Mouse (Mus musculus): ENCODE results near the gene Aurkaip1. TPM values are rescaled to one million over a fixed set of nuclear protein-coding genes. Genes with fewer than 3 reads are reported as not detected.

Aurkaip1 gene
- polyA plus RNA-seq, 1 experiment, result 358 TPM

- TF ChIP-seq GATA1 (IDR thresholded peaks at IDR 0.05; ENCODE audit: low read length), result no peak
Observed at GRCm38 (mm10) chr4:155811929-155812664, 19.0 kb upstream of the Aurkaip1 start, which contains the start of gene Ccnl2. TSS of gene Ccnl2 (plus strand) at chr4:155812489.

GRCm38 (mm10) chr4:155812665-155813181 is 18.3 kb upstream of the Aurkaip1 start:
- TF ChIP-seq GATA1 (IDR thresholded peaks at IDR 0.05; ENCODE audit: low read length), result no peak

DNA sequence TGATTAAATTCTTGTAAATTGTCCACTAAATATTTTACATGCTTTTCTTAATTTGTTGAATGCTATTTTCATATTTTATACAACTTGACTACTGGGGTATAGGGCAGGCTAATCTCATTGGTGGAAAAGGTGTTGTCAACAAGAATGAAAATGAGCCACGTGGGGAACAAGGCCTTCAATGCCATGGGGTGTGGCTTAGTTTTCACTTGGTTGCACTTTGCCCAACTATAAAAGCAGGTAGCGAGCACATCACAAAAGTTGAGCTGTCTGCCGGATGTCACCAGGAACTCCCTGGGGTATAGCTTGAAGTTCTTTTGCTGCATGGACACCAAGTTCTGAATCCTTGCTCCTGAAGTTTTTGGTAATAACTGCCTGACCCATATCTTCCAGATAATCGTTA is 13.5 kb upstream of the Aurkaip1 start:
- TF ChIP-seq GATA1 (IDR thresholded peaks at IDR 0.05; ENCODE audit: low read length), result no peak

DNA sequence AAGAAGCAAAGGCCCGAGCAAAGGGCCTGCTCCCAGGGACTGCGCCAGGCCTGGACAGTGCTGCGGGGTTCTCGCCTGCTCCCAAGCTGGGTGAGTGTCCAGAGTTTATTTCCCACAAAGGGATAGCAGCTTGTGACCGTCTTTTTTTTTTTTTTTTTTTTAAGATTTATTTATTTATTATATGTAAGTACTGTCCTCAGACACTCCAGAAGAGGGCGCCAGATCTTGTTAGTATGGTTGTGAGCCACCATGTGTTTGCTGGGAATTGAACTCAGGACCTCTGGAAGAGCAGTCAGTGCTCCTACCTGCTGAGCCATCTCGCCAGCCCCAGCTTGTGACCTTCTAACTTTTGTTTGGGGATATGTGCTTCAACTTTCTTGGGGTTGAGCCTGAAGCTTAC is 10.0 kb upstream of the Aurkaip1 start:
- TF ChIP-seq GATA1 (IDR thresholded peaks at IDR 0.05; ENCODE audit: low read length), result no peak

DNA sequence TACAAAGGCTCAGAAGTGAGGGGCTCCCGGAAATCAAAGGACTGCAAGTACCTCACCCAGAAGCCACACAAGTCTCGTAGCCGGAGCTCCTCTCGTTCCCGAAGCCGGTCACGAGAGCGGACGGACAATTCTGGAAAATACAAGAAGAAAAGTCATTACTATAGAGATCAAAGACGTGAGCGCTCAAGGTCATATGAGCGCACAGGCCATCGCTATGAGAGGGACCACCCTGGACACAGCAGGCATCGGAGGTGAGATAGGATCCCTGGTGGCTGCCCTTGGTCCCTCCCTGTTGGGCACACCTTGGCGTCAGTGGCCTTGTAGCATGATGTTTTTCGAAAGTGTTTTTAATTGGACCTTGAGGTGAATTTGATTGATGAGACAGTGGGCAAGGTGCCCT is 7.6 kb upstream of the Aurkaip1 start:
- TF ChIP-seq GATA1 (IDR thresholded peaks at IDR 0.05; ENCODE audit: low read length), result no peak

DNA sequence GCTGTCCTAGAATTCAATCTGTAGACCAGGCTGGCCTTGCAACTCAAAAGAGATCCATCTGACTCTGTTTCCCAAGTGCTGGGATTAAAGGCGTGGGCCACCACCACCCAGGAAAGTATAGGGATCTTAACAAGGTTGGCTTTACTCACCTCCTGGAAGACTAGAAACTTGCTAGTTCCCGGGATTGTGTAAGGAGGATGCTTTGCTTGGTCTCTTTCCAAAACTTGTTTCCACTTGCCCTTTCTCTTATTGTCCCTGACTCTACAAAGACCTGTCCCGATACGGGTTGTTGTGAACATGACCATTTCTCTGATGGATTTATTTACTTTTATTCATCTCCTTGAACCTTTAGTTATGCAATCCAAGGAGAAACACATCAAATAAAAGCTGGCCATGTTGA is 1.2 kb upstream of the Aurkaip1 start:
- no peak for TF ChIP-seq GATA1 (IDR thresholded peaks at IDR 0.05; ENCODE audit: low read length)

GRCm38 (mm10) chr4:155830596-155830995 is 476 bp upstream of the Aurkaip1 start:
- no peak for TF ChIP-seq GATA1 (IDR thresholded peaks at IDR 0.05; ENCODE audit: low read length)

DNA sequence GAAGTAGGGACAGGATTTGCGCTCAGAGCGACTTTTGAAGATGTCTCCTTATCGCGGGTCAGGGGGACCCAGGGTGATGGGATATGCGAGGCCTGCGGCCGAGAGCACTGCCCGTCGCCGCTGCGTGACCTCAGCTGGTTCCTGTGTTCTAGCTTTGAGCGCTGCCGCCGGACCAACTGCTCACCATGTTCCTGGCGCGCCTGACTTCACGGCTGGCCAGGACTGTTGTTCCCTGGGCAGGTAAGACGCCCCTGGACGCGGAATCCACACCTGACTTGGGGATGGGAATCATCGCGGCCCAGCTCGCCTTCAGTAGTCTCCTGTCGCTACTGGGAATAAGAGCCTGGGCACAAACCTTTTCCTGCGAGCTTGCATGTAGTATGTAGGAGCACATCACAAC is 759 bp downstream of the Aurkaip1 start:
- no peak for TF ChIP-seq GATA1 (IDR thresholded peaks at IDR 0.05; ENCODE audit: low read length)

- no peak for TF ChIP-seq GATA1 (IDR thresholded peaks at IDR 0.05; ENCODE audit: low read length)
Observed at GRCm38 (mm10) chr4:155832321-155832720, 1.2 kb downstream of the Aurkaip1 start.

GRCm38 (mm10) chr4:155833234-155833633 is 2.2 kb downstream of the Aurkaip1 start:
- no peak for TF ChIP-seq GATA1 (IDR thresholded peaks at IDR 0.05; ENCODE audit: low read length)

GRCm38 (mm10) chr4:155833836-155834235 is 2.8 kb downstream of the Aurkaip1 start:
- TF ChIP-seq GATA1 (IDR thresholded peaks at IDR 0.05; ENCODE audit: low read length), result no peak

DNA sequence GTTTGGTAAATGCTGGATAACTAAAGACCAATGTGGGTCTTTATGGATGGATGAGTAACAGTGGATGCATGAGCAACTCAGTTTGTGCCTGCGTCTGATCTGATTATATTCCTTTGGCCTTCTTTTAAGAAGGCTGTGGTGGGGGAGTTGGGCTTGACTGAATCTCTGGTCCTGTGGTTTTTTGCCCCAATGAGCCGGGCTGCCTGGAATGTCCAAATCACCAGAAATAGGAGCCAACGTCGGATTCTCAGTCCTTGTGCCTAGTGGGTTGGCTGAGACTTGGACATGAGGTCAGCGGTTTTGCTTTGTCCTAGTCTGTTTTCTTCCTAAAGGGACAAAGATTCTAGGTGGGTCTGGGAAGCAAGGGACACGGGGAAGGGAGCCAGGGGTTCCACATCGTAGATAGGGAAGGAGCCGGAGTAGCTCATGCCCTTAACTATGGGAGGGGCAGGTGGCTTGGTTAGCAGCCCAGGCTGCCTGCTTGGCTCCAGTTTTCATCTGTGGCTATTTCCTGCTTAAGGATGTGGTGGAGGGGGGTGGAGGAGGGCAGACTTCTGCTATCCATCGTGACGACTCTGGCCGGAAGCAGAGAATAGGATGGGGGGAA is 6.4 kb downstream of the Aurkaip1 start:
- TF ChIP-seq GATA1 (IDR thresholded peaks at IDR 0.05; ENCODE audit: low read length), result no peak

- no peak for TF ChIP-seq GATA1 (IDR thresholded peaks at IDR 0.05; ENCODE audit: low read length)
Observed at GRCm38 (mm10) chr4:155838187-155839153, 7.4 kb downstream of the Aurkaip1 start.

DNA sequence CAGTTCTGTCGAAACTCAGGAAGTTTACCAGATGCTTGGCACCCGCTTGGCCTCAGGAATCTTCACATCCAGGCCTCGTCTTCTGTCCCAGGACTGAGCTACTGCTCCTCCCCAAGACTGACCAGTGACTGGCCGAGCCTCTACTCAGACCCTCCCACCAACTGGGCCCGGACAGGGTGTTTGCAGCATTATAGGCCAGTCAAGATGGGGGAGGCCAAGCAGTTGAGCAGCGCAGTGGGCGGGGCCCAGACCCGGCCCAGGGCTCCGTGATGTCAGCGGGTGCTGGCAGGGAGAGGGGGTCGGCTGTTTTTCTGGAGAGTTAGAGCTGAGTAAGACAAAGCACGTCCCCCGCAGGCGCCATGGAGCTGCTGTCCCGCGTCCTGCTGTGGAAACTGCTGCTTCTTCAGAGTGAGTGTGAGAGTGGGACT is 8.4 kb downstream of the Aurkaip1 start, which contains the start of gene Mxra8:
Mxra8 (plus strand) TSS at position 198 of the 428 bp plus-strand sequence.
- TF ChIP-seq GATA1 (IDR thresholded peaks at IDR 0.05; ENCODE audit: low read length), result no peak

Measured in G1E-ER4 (cell line).